Mouse (Mus musculus) liver, adult 2 months (tissue): Measurements from ENCODE around the gene Utrn.

Experiments
- CTCF ChIP-seq: fragments of 200-500 bp; IDR thresholded peaks from 2 replicates; pipeline ENCODE4 v1.5.1; 2011; ENCODE audit warnings: low read depth, low read length, control low read depth
- POLR2A ChIP-seq: fragments of 200-500 bp; IDR thresholded peaks from 2 replicates; pipeline ENCODE4 v1.6.1; 2011; ENCODE audit warnings: low read length, control low read depth; ENCODE audit not compliant: insufficient read depth; ENCODE audit errors: extremely low read depth

- TF ChIP-seq CTCF (no peak), POLR2A (no peak)
Measured at GRCm38 (mm10) chr10:12548616-12549084, 320.5 kb downstream of the Utrn start.
